Mouse (Mus musculus): Measurements from ENCODE around the gene Cgref1.

GRCm38 (mm10) chr5:30888337-30889087 is 56.9 kb downstream of the Cgref1 start, which contains the start of gene Agbl5:
- TF ChIP-seq CTCF (IDR thresholded peaks at IDR 0.05; ENCODE audit: low read depth): no peak
- no peak; the same call in 1 of the 2 replicates for TF ChIP-seq EP300 (IDR thresholded peaks at IDR 0.05; ENCODE audit: low read depth)
